Mouse (Mus musculus): ENCODE measurements around the gene Snrnp25.
"Not testable (repeated sequence)": the region's sequence is repeated elsewhere in the genome, so short reads cannot be mapped to it uniquely, and the experiment has no call there.

Gene Snrnp25

GRCm38 (mm10) chr11:32194626-32195025 lies 10.6 kb upstream of the Snrnp25 start:
- no peak for DNase-seq (ENCODE audit: low spot score)

- no peak for DNase-seq (ENCODE audit: low spot score)
Observed at GRCm38 (mm10) chr11:32195867-32196540, 9.2 kb upstream of the Snrnp25 start.

GRCm38 (mm10) chr11:32196727-32197126 lies 8.5 kb upstream of the Snrnp25 start:
- no peak for DNase-seq (ENCODE audit: low spot score)

- DNase-seq (ENCODE audit: low spot score): no peak
Observed at GRCm38 (mm10) chr11:32197766-32198165, 7.4 kb upstream of the Snrnp25 start.

GRCm38 (mm10) chr11:32198256-32198955 lies 6.8 kb upstream of the Snrnp25 start:
- no peak for DNase-seq (ENCODE audit: low spot score)

- no peak for DNase-seq (ENCODE audit: low spot score)
Observed at GRCm38 (mm10) chr11:32199230-32199629, 6.0 kb upstream of the Snrnp25 start.

GRCm38 (mm10) chr11:32200075-32200601 lies 5.1 kb upstream of the Snrnp25 start, which contains the start of gene Il9r:
Gene Il9r (minus strand): TSS chr11:32200279.
- no peak for DNase-seq (ENCODE audit: low spot score)

GRCm38 (mm10) chr11:32200992-32201391 lies 4.2 kb upstream of the Snrnp25 start:
- not testable (repeated sequence) for DNase-seq (ENCODE audit: low spot score)

GRCm38 (mm10) chr11:32201922-32202685 lies 3.1 kb upstream of the Snrnp25 start:
- DNase-seq (ENCODE audit: low spot score): no peak

- DNase-seq (ENCODE audit: low spot score): no peak
Observed at GRCm38 (mm10) chr11:32210623-32211022, 5.4 kb downstream of the Snrnp25 start.

GRCm38 (mm10) chr11:32215372-32216162 lies 10.4 kb downstream of the Snrnp25 start:
- DNase-seq (ENCODE audit: low spot score): peak; percentile 58

- DNase-seq (ENCODE audit: low spot score): peak; percentile 77
Observed at GRCm38 (mm10) chr11:32216851-32217250, 11.6 kb downstream of the Snrnp25 start.

- no peak for DNase-seq (ENCODE audit: low spot score)
Observed at GRCm38 (mm10) chr11:32218501-32219050, 13.4 kb downstream of the Snrnp25 start.

- no peak for DNase-seq (ENCODE audit: low spot score)
Observed at GRCm38 (mm10) chr11:32219287-32219686, 14.1 kb downstream of the Snrnp25 start.

GRCm38 (mm10) chr11:32220607-32221224 lies 15.5 kb downstream of the Snrnp25 start:
- DNase-seq (ENCODE audit: low spot score): no peak

GRCm38 (mm10) chr11:32221225-32221950 lies 16.2 kb downstream of the Snrnp25 start:
- peak; percentile 69 for DNase-seq (ENCODE audit: low spot score)

GRCm38 (mm10) chr11:32221951-32222409 lies 16.8 kb downstream of the Snrnp25 start, which contains the start of gene Rhbdf1:
Gene Rhbdf1 (minus strand): TSS chr11:32222300.
- DNase-seq (ENCODE audit: low spot score): peak; percentile 63

GRCm38 (mm10) chr11:32222570-32223194 lies 17.5 kb downstream of the Snrnp25 start:
- DNase-seq (ENCODE audit: low spot score): peak; percentile 29

GRCm38 (mm10) chr11:32223297-32223967 lies 18.2 kb downstream of the Snrnp25 start:
- no peak for DNase-seq (ENCODE audit: low spot score)

All from lung, postnatal 25 days (tissue).